Mouse (Mus musculus) gastrocnemius, postnatal 4 days (tissue): ENCODE data around the gene Gfm2. TPM values are rescaled to one million over a fixed set of nuclear protein-coding genes. Genes with fewer than 3 reads are reported as not detected.

Experiments
- DNase-seq, 2 experiments: peaks; one replicate each; pipeline ENCODE4 v3.0.0; 2021 to 2022; ENCODE audit warnings: low spot score in 2 of 2, mixed read lengths in 2 of 2
- total RNA-seq, 2 experiments: library from RNA; stranded (reverse); gene quantifications; 2 replicates each; pipeline ENCODE4 v1.2.3; 2021

Gene Gfm2
- total RNA-seq, 2 experiments from 2014 or later = 27.4 to 30.0 TPM

DNA sequence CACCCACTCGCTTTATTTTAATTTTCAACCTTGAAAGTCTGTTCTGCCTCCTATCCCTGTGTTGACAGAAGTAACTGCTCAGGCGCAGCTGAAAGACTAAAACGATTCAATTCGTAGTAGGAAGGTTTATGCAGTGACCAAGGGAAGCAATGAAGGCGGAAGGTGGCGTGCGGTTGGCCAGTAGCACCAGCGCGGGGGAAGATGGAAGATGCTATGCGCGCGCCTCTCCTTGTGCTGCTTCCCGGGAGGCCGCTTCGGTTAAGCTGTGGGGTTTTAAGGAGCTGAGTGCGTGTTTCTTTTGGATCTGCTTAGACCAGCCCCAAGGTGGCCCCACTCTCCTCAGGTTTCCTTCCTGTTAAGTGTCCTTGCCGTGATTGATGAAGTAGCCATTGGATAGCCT lies 87.4 kb downstream of the Gfm2 start:
- no peak for DNase-seq

DNA sequence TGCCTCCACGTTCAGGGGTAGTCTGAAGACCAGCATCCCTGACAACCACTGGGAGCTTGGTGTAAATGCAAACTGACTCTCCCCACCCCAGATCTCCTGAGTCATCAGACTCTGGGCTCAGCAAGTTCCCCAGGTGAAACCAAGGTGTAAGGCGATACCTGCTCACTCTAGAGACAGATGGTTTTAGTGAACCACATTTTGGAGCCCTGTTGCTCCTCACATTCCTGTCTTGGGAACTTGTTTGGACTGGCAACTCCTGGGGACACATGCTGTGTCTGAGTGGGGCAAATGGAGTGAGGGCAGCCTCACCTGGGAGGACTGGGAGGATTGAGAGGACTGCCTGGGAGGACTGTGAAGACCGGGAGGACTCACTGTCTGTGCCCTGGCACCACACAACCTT lies 90.1 kb downstream of the Gfm2 start:
- DNase-seq = no peak

DNA sequence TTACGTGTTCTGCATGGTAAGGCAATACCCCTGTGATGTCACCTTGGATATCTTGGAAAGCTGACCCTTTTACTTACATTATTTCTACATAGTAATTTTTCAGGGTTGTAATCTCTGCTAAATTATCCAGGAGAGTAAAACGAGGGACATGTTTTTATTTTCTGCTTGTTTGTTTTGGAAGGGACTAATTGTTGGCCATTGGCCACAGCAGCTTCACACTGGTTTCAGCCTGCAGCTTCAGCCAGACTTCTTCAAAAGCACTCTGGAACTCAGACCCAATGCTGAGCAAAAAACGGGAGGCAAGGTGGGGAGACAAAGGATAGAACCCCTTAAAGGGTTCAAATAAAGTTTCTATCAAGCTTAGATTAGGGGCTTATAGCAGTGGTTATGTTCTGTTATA lies 92.4 kb downstream of the Gfm2 start:
- no peak for DNase-seq

Other genes starting within 250 kb of the Gfm2 start
- under 1 TPM; 0.29 to 0.36 TPM for gene Gcnt4, start 213.2 kb upstream of the Gfm2 start, total RNA-seq
- not detected for gene 1700029F12Rik, start 103.6 kb upstream of the Gfm2 start, total RNA-seq
- gene Fam169a, start 70.7 kb upstream of the Gfm2 start, total RNA-seq = not detected
- 10 to 100 TPM in 1 of 2 experiments, under 1 TPM in 1; 0.29 to 31.2 TPM for gene Gm6169, start 38.7 kb upstream of the Gfm2 start, total RNA-seq
- 100 to 1,000 TPM; 101 to 105 TPM for gene Nsa2, start within 50 bp of the Gfm2 start, total RNA-seq
- 10 to 100 TPM; 26.7 to 27.8 TPM for gene Hexb, start 60.4 kb downstream of the Gfm2 start, total RNA-seq
- gene Enc1, start 103.2 kb downstream of the Gfm2 start, total RNA-seq = 10 to 100 TPM; 11.0 to 12.9 TPM